Mouse (Mus musculus): ENCODE data around the gene Epb41l1. TPM values are rescaled to one million over a fixed set of nuclear protein-coding genes. Genes with fewer than 3 reads are reported as not detected.
"Not testable (repeated sequence)": the region's sequence is repeated elsewhere in the genome, so short reads cannot be mapped to it uniquely, and the experiment has no call there.

The Epb41l1 gene
- 0.49 and 0.67 TPM in 2 replicates for polyA plus RNA-seq (2015; fragmentation: Nextera tagmentation; extraction: Ambion mirVana)

- peak within 1 kb of the TSS; percentile 21; the same call in 1 of the 2 replicates for H3K9ac ChIP-seq (ENCODE audit: low read depth, low read length)
- no peaks in the 10 kb centered on the region for H3K36me3 ChIP-seq (ENCODE audit: control insufficient read depth, insufficient read depth)
- 1% methylated on average over 68 of the region's 76 CpGs for WGBS (ENCODE audit: insufficient replicate concordance)
- H3K27ac ChIP-seq (ENCODE audit: low read length), result no peak within 1 kb of the TSS
- peak within 1 kb of the TSS; percentile 55 for H3K4me3 ChIP-seq (ENCODE audit: low read depth, low read length)
- no peaks in the 10 kb centered on the region for H3K9me3 ChIP-seq (replicated peaks; ENCODE audit: control insufficient read depth, low read length)
- H3K27me3 ChIP-seq (ENCODE audit: control insufficient read depth, insufficient read depth, low read depth, low read length), result peaks cover 48% of the 10 kb centered on the region
- peak within 1 kb of the TSS; percentile 67 for H3K4me2 ChIP-seq (ENCODE audit: low read depth, low read length)
- peaks cover 3% of the 10 kb centered on the region; the same call in 1 of the 2 replicates for H3K4me1 ChIP-seq (ENCODE audit: control insufficient read depth, low read depth, low read length)
- peak; percentile 67; the same call in 1 of the 2 replicates for ATAC-seq (ENCODE audit: low read depth)
These were observed at the start of gene Epb41l1 for GRCm38 (mm10) chr2:156420694-156421380. Gene Epb41l1 (plus strand): TSS chr2:156420909.

DNA sequence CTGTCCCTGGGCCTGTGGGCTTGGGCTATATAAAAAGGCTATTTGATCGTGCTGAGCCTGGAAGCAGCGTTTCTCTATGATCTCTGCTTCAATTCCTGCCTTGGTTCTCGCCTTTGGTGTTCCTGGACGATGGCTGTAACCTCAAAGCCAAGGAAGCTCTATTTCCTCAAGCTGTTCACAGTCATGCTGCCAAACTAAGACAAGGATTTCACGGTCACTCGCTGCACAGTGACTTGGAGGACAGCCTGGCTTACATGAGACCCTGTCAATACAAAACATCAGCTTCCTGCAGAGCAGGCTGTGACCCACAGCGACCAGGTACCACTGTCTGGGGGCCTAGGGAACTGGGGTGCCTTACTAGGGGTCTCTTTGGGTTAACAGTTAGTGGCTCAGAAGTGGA, 43.8 kb upstream of the Epb41l1 start:
- 68% methylated on average over 7 of the region's 7 CpGs for WGBS (ENCODE audit: insufficient replicate concordance)
- H3K27me3 ChIP-seq (ENCODE audit: control insufficient read depth, insufficient read depth, low read depth, low read length), result no peaks in the 10 kb centered on the region
- no peak overlapping the region for H3K4me2 ChIP-seq (ENCODE audit: low read depth, low read length)
- no peaks in the 10 kb centered on the region for H3K9me3 ChIP-seq (replicated peaks; ENCODE audit: control insufficient read depth, low read length)
- H3K9ac ChIP-seq (ENCODE audit: low read depth, low read length), result no peak overlapping the region
- ATAC-seq (ENCODE audit: low read depth), result no peak
- H3K27ac ChIP-seq (ENCODE audit: low read length), result no peak overlapping the region
- H3K4me3 ChIP-seq (ENCODE audit: low read depth, low read length), result no peak overlapping the region
- H3K36me3 ChIP-seq (ENCODE audit: control insufficient read depth, insufficient read depth), result no peaks in the 10 kb centered on the region
- no peaks in the 10 kb centered on the region for H3K4me1 ChIP-seq (ENCODE audit: control insufficient read depth, low read depth, low read length)

- no peak for ATAC-seq (ENCODE audit: low read depth)
These were observed 40.8 kb upstream of the Epb41l1 start for GRCm38 (mm10) chr2:156379929-156380328.

GRCm38 (mm10) chr2:156381350-156381749, 39.4 kb upstream of the Epb41l1 start:
- no peak for ATAC-seq (ENCODE audit: low read depth)

More at GRCm38 (mm10) chr2:156379929-156380328, 40.8 kb upstream of the Epb41l1 start:
- 78% methylated on average over 10 of the region's 10 CpGs for WGBS (ENCODE audit: insufficient replicate concordance)
- no peaks in the 10 kb centered on the region for H3K4me1 ChIP-seq (ENCODE audit: control insufficient read depth, low read depth, low read length)
- no peak overlapping the region for H3K27ac ChIP-seq (ENCODE audit: low read length)
- H3K27me3 ChIP-seq (ENCODE audit: control insufficient read depth, insufficient read depth, low read depth, low read length), result no peaks in the 10 kb centered on the region
- no peak overlapping the region for H3K4me3 ChIP-seq (ENCODE audit: low read depth, low read length)
- no peaks in the 10 kb centered on the region for H3K9me3 ChIP-seq (replicated peaks; ENCODE audit: control insufficient read depth, low read length)
- no peak overlapping the region for H3K9ac ChIP-seq (ENCODE audit: low read depth, low read length)
- H3K36me3 ChIP-seq (ENCODE audit: control insufficient read depth, insufficient read depth), result no peaks in the 10 kb centered on the region
- no peak overlapping the region for H3K4me2 ChIP-seq (ENCODE audit: low read depth, low read length)

DNA sequence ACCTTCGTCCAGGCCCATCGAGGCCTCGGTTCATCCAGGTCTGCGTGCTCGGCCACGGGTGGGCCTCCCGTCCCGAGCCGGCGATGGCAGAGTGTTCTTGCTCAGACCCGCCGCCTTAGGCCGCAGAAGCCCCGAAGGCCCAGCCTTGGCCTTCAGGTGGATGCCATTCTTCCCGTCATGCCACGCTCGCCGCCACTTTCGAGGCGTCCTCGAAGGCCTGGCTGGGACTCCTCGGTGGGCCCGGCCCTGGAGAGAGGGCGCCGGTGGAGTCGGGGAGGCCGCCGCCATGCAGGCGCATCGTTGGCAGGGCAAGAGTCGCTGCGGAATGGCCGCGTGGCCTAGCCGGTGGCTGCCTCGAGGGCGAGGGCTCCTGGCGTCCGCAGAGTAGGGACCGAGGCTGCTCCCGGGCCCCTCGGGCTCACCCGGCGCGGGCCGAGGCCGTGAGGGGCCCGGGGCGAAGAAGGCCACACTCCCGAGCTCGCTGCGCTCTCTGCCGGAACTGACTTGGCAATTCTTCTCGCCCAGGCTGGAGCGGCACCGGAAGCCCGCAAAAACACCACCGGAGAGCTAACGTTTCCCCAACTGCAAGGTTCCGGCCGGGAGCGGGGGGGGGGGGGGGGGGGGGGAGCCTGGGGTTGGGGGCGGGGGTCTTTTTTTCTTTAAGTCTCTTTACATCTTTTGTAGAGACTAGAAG, 28.1 kb upstream of the Epb41l1 start:
- H3K36me3 ChIP-seq (ENCODE audit: control insufficient read depth, insufficient read depth); H3K9me3 ChIP-seq (replicated peaks; ENCODE audit: control insufficient read depth, low read length); H3K4me1 ChIP-seq (ENCODE audit: control insufficient read depth, low read depth, low read length); H3K27ac ChIP-seq (ENCODE audit: low read length); H3K9ac ChIP-seq (ENCODE audit: low read depth, low read length); H3K27me3 ChIP-seq (ENCODE audit: control insufficient read depth, insufficient read depth, low read depth, low read length): not testable (repeated sequence)
- ATAC-seq (ENCODE audit: low read depth), result peak; percentile 92
- Histone ChIP-seq H3K4me3 (ENCODE audit: low read depth, low read length) (peak overlapping the region; percentile 56), H3K4me2 (ENCODE audit: low read depth, low read length) (peak overlapping the region; percentile 49)
- 2% methylated on average over 13 of the region's 63 CpGs for WGBS (ENCODE audit: insufficient replicate concordance)

More at GRCm38 (mm10) chr2:156381350-156381749, 39.4 kb upstream of the Epb41l1 start:
- Histone ChIP-seq H3K4me1 (ENCODE audit: control insufficient read depth, low read depth, low read length) (no peaks in the 10 kb centered on the region), H3K27me3 (ENCODE audit: control insufficient read depth, insufficient read depth, low read depth, low read length) (no peaks in the 10 kb centered on the region), H3K9me3 (replicated peaks; ENCODE audit: control insufficient read depth, low read length) (no peaks in the 10 kb centered on the region), H3K27ac (ENCODE audit: low read length) (no peak overlapping the region), H3K9ac (ENCODE audit: low read depth, low read length) (no peak overlapping the region), H3K36me3 (ENCODE audit: control insufficient read depth, insufficient read depth) (no peaks in the 10 kb centered on the region), H3K4me3 (ENCODE audit: low read depth, low read length) (no peak overlapping the region), H3K4me2 (ENCODE audit: low read depth, low read length) (no peak overlapping the region)
- WGBS (ENCODE audit: insufficient replicate concordance), result 70% methylated on average over 4 of the region's 4 CpGs

- H3K27ac ChIP-seq (ENCODE audit: low read length), result no peak overlapping the region
- no peaks in the 10 kb centered on the region for H3K27me3 ChIP-seq (ENCODE audit: control insufficient read depth, insufficient read depth, low read depth, low read length)
- H3K9me3 ChIP-seq (replicated peaks; ENCODE audit: control insufficient read depth, low read length), result no peaks in the 10 kb centered on the region
- ATAC-seq (ENCODE audit: low read depth), result no peak
- H3K4me3 ChIP-seq (ENCODE audit: low read depth, low read length), result peak overlapping the region; percentile 56
- 41% methylated on average over 5 of the region's 5 CpGs for WGBS (ENCODE audit: insufficient replicate concordance)
- H3K9ac ChIP-seq (ENCODE audit: low read depth, low read length), result no peak overlapping the region
- no peaks in the 10 kb centered on the region for H3K36me3 ChIP-seq (ENCODE audit: control insufficient read depth, insufficient read depth)
- H3K4me1 ChIP-seq (ENCODE audit: control insufficient read depth, low read depth, low read length), result no peaks in the 10 kb centered on the region; the same call in 1 of the 2 replicates
- peak overlapping the region; percentile 49 for H3K4me2 ChIP-seq (ENCODE audit: low read depth, low read length)
These were observed 27.4 kb upstream of the Epb41l1 start for GRCm38 (mm10) chr2:156393155-156393828.

- H3K4me1 ChIP-seq (ENCODE audit: control insufficient read depth, low read depth, low read length), result no peaks in the 10 kb centered on the region; the same call in 1 of the 2 replicates
- no peaks in the 10 kb centered on the region for H3K36me3 ChIP-seq (ENCODE audit: control insufficient read depth, insufficient read depth)
- no peaks in the 10 kb centered on the region for H3K9me3 ChIP-seq (replicated peaks; ENCODE audit: control insufficient read depth, low read length)
- no peaks in the 10 kb centered on the region for H3K27me3 ChIP-seq (ENCODE audit: control insufficient read depth, insufficient read depth, low read depth, low read length)
- no peak overlapping the region for H3K4me2 ChIP-seq (ENCODE audit: low read depth, low read length)
- no peak overlapping the region for H3K4me3 ChIP-seq (ENCODE audit: low read depth, low read length)
- no peak for ATAC-seq (ENCODE audit: low read depth)
- H3K27ac ChIP-seq (ENCODE audit: low read length), result no peak overlapping the region
- no peak overlapping the region for H3K9ac ChIP-seq (ENCODE audit: low read depth, low read length)
- WGBS (ENCODE audit: insufficient replicate concordance), result 95% methylated on average over 4 of the region's 4 CpGs
These were observed 26.4 kb upstream of the Epb41l1 start for GRCm38 (mm10) chr2:156394282-156394681.

DNA sequence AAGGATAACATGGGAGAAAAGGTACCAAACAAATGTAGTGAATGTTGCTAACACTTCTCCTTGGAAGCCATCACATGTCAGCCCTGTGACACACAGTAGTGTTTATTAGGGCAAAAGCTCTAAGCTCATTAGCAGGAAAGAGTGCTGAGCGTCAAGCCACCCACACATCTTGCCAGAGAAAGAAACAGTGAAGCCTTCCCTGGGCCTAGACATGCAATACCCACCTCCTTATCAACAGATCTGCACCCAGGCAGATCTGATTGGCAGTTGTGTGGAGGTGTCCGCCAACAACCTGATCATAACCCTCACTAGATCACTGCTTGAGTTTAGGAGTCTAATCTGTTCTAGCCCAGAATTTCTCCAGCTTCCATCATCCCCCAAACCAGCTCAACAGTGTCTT, 24.6 kb upstream of the Epb41l1 start:
- H3K4me3 ChIP-seq (ENCODE audit: low read depth, low read length), result no peak overlapping the region
- no peaks in the 10 kb centered on the region; the same call in 1 of the 2 replicates for H3K4me1 ChIP-seq (ENCODE audit: control insufficient read depth, low read depth, low read length)
- no peak overlapping the region for H3K27ac ChIP-seq (ENCODE audit: low read length)
- ATAC-seq (ENCODE audit: low read depth), result no peak
- no peak overlapping the region for H3K9ac ChIP-seq (ENCODE audit: low read depth, low read length)
- WGBS (ENCODE audit: insufficient replicate concordance), result 63% methylated on average over 2 of the region's 2 CpGs
- H3K36me3 ChIP-seq (ENCODE audit: control insufficient read depth, insufficient read depth), result no peaks in the 10 kb centered on the region
- no peaks in the 10 kb centered on the region for H3K9me3 ChIP-seq (replicated peaks; ENCODE audit: control insufficient read depth, low read length)
- no peak overlapping the region for H3K4me2 ChIP-seq (ENCODE audit: low read depth, low read length)
- no peaks in the 10 kb centered on the region for H3K27me3 ChIP-seq (ENCODE audit: control insufficient read depth, insufficient read depth, low read depth, low read length)

All from liver, embryonic 16.5 days (tissue).